Mouse (Mus musculus): ENCODE data around the gene Pakap. TPM values are rescaled to one million over a fixed set of nuclear protein-coding genes. Genes with fewer than 3 reads are reported as not detected.

Gene Pakap
- polyA plus RNA-seq, 1 experiment, result not detected

GRCm38 (mm10) chr4:57543692-57544256, 24.2 kb upstream of the Pakap start:
- Histone ChIP-seq H3K4me1 (ENCODE audit: control insufficient read depth, insufficient read depth, low read length) (peaks cover 5% of the 10 kb centered on the region; the same call in 1 of the 2 replicates), H3K4me3 (ENCODE audit: insufficient read depth, low read depth, low read length) (no peak overlapping the region), H3K27ac (ENCODE audit: insufficient read depth, low read depth, low read length) (no peak overlapping the region)
- WGBS, result 33% methylated on average over 6 of the region's 6 CpGs
- TF ChIP-seq CTCF (IDR thresholded peaks at IDR 0.05; ENCODE audit: insufficient read depth, low read depth, low read length), result no peak
- TF ChIP-seq POLR2A (IDR thresholded peaks at IDR 0.05; ENCODE audit: insufficient read depth, low read depth, low read length), result no peak

- WGBS, result 58% methylated on average over 7 of the region's 7 CpGs
- TF ChIP-seq POLR2A (IDR thresholded peaks at IDR 0.05; ENCODE audit: insufficient read depth, low read depth, low read length), result no peak
- no peak for TF ChIP-seq CTCF (IDR thresholded peaks at IDR 0.05; ENCODE audit: insufficient read depth, low read depth, low read length)
- H3K27ac ChIP-seq (ENCODE audit: insufficient read depth, low read depth, low read length), result no peak overlapping the region
Measured at GRCm38 (mm10) chr4:57547785-57548184, 20.2 kb upstream of the Pakap start.

GRCm38 (mm10) chr4:57550216-57550615, 17.8 kb upstream of the Pakap start:
- 9% methylated on average over 1 of the region's 1 CpGs for WGBS
- TF ChIP-seq POLR2A (IDR thresholded peaks at IDR 0.05; ENCODE audit: insufficient read depth, low read depth, low read length) (no peak), CTCF (IDR thresholded peaks at IDR 0.05; ENCODE audit: insufficient read depth, low read depth, low read length) (no peak)
- no peak overlapping the region for H3K4me3 ChIP-seq (ENCODE audit: insufficient read depth, low read depth, low read length)
- peak overlapping the region; percentile 13; the same call in 1 of the 2 replicates for H3K27ac ChIP-seq (ENCODE audit: insufficient read depth, low read depth, low read length)
- no peaks in the 10 kb centered on the region; the same call in 1 of the 2 replicates for H3K4me1 ChIP-seq (ENCODE audit: control insufficient read depth, insufficient read depth, low read length)

More at GRCm38 (mm10) chr4:57547785-57548184, 20.2 kb upstream of the Pakap start:
- Histone ChIP-seq H3K4me1 (ENCODE audit: control insufficient read depth, insufficient read depth, low read length) (peaks cover 5% of the 10 kb centered on the region; the same call in 1 of the 2 replicates), H3K4me3 (ENCODE audit: insufficient read depth, low read depth, low read length) (no peak overlapping the region)

- peak overlapping the region; percentile 24; the same call in 1 of the 2 replicates for H3K27ac ChIP-seq (ENCODE audit: insufficient read depth, low read depth, low read length)
- peaks cover 17% of the 10 kb centered on the region for H3K4me1 ChIP-seq (ENCODE audit: control insufficient read depth, insufficient read depth, low read length)
- WGBS, result 60% methylated on average over 2 of the region's 2 CpGs
- H3K4me3 ChIP-seq (ENCODE audit: insufficient read depth, low read depth, low read length), result no peak overlapping the region
- TF ChIP-seq POLR2A (IDR thresholded peaks at IDR 0.05; ENCODE audit: insufficient read depth, low read depth, low read length) (no peak), CTCF (IDR thresholded peaks at IDR 0.05; ENCODE audit: insufficient read depth, low read depth, low read length) (no peak)
Measured at GRCm38 (mm10) chr4:57557102-57557501, 10.9 kb upstream of the Pakap start.

- WGBS, result 33% methylated on average over 1 of the region's 1 CpGs
- Histone ChIP-seq H3K4me1 (ENCODE audit: control insufficient read depth, insufficient read depth, low read length) (peaks cover 17% of the 10 kb centered on the region), H3K4me3 (ENCODE audit: insufficient read depth, low read depth, low read length) (no peak overlapping the region), H3K27ac (ENCODE audit: insufficient read depth, low read depth, low read length) (no peak overlapping the region)
- no peak for TF ChIP-seq POLR2A (IDR thresholded peaks at IDR 0.05; ENCODE audit: insufficient read depth, low read depth, low read length)
- no peak for TF ChIP-seq CTCF (IDR thresholded peaks at IDR 0.05; ENCODE audit: insufficient read depth, low read depth, low read length)
Measured at GRCm38 (mm10) chr4:57559438-57559837, 8.5 kb upstream of the Pakap start.

- Histone ChIP-seq H3K4me3 (ENCODE audit: insufficient read depth, low read depth, low read length) (no peak overlapping the region), H3K4me1 (ENCODE audit: control insufficient read depth, insufficient read depth, low read length) (peaks cover 17% of the 10 kb centered on the region), H3K27ac (ENCODE audit: insufficient read depth, low read depth, low read length) (no peak overlapping the region)
- WGBS, result 71% methylated on average over 3 of the region's 3 CpGs
- no peak for TF ChIP-seq POLR2A (IDR thresholded peaks at IDR 0.05; ENCODE audit: insufficient read depth, low read depth, low read length)
- no peak for TF ChIP-seq CTCF (IDR thresholded peaks at IDR 0.05; ENCODE audit: insufficient read depth, low read depth, low read length)
Measured at GRCm38 (mm10) chr4:57560010-57560409, 8.0 kb upstream of the Pakap start.

- H3K4me3 ChIP-seq (ENCODE audit: insufficient read depth, low read depth, low read length), result no peak overlapping the region
- WGBS, result 7% methylated on average over 6 of the region's 6 CpGs
- TF ChIP-seq CTCF (IDR thresholded peaks at IDR 0.05; ENCODE audit: insufficient read depth, low read depth, low read length), result no peak
- no peak for TF ChIP-seq POLR2A (IDR thresholded peaks at IDR 0.05; ENCODE audit: insufficient read depth, low read depth, low read length)
- peaks cover 17% of the 10 kb centered on the region for H3K4me1 ChIP-seq (ENCODE audit: control insufficient read depth, insufficient read depth, low read length)
- peak overlapping the region; percentile 62 for H3K27ac ChIP-seq (ENCODE audit: insufficient read depth, low read depth, low read length)
Measured at GRCm38 (mm10) chr4:57561055-57561454, 6.9 kb upstream of the Pakap start.

GRCm38 (mm10) chr4:57565283-57565682, 2.7 kb upstream of the Pakap start:
- Histone ChIP-seq H3K4me3 (ENCODE audit: insufficient read depth, low read depth, low read length) (no peak overlapping the region), H3K27ac (ENCODE audit: insufficient read depth, low read depth, low read length) (no peak overlapping the region), H3K4me1 (ENCODE audit: control insufficient read depth, insufficient read depth, low read length) (peaks cover 16% of the 10 kb centered on the region)
- TF ChIP-seq CTCF (IDR thresholded peaks at IDR 0.05; ENCODE audit: insufficient read depth, low read depth, low read length) (no peak), POLR2A (IDR thresholded peaks at IDR 0.05; ENCODE audit: insufficient read depth, low read depth, low read length) (no peak)
- 86% methylated on average over 1 of the region's 1 CpGs for WGBS

GRCm38 (mm10) chr4:57565811-57566210, 2.2 kb upstream of the Pakap start:
- WGBS, result 55% methylated on average over 2 of the region's 2 CpGs
- no peak overlapping the region for H3K4me3 ChIP-seq (ENCODE audit: insufficient read depth, low read depth, low read length)
- peaks cover 16% of the 10 kb centered on the region for H3K4me1 ChIP-seq (ENCODE audit: control insufficient read depth, insufficient read depth, low read length)
- no peak for TF ChIP-seq CTCF (IDR thresholded peaks at IDR 0.05; ENCODE audit: insufficient read depth, low read depth, low read length)
- TF ChIP-seq POLR2A (IDR thresholded peaks at IDR 0.05; ENCODE audit: insufficient read depth, low read depth, low read length), result no peak
- no peak overlapping the region for H3K27ac ChIP-seq (ENCODE audit: insufficient read depth, low read depth, low read length)
